Mouse (Mus musculus) heart, adult 2 months (tissue): ENCODE results near the gene Sap30l.

Source experiments
- CTCF ChIP-seq: fragments of 200-600 bp; IDR thresholded peaks from 2 replicates; pipeline ENCODE4 v1.8.1; 2022; ENCODE audit warnings: antibody characterized with exemption, mild to moderate bottlenecking, moderate library complexity
- EP300 ChIP-seq: fragments of 200-500 bp; IDR thresholded peaks from 2 replicates; pipeline ENCODE4 v1.6.1; 2011; ENCODE audit warnings: low read depth, low read length, control low read depth; ENCODE audit not compliant: insufficient read depth
- POLR2A ChIP-seq: fragments of 200-500 bp; IDR thresholded peaks from 2 replicates; pipeline ENCODE4 v1.6.1; 2011; ENCODE audit warnings: mild to moderate bottlenecking, low read depth, low read length, control low read depth; ENCODE audit not compliant: insufficient read depth

- TF ChIP-seq CTCF (no peak), EP300 (no peak), POLR2A (no peak)
These were observed 35.6 kb downstream of the Sap30l start for GRCm38 (mm10) chr11:57836872-57837680.
